Mouse (Mus musculus): Measurements from ENCODE around the gene Sertad3.

GRCm38 (mm10) chr7:27471390-27472120, 2.0 kb upstream of the Sertad3 start:
- TF ChIP-seq CTCF (IDR thresholded peaks at IDR 0.05; ENCODE audit: low read depth, low read length) (no peak), POLR2A (IDR thresholded peaks at IDR 0.05; ENCODE audit: extremely low read depth, insufficient read depth, low read length) (no peak)
